Mouse (Mus musculus): ENCODE measurements around the gene Efcab7. TPM values are rescaled to one million over a fixed set of nuclear protein-coding genes. Genes with fewer than 3 reads are reported as not detected.

Gene Efcab7
- polyA plus RNA-seq, 1 experiment from 2014 or later = 11.8 TPM

GRCm38 (mm10) chr4:99957186-99957585, 128.2 kb downstream of the Efcab7 start:
- no peak for ATAC-seq

DNA sequence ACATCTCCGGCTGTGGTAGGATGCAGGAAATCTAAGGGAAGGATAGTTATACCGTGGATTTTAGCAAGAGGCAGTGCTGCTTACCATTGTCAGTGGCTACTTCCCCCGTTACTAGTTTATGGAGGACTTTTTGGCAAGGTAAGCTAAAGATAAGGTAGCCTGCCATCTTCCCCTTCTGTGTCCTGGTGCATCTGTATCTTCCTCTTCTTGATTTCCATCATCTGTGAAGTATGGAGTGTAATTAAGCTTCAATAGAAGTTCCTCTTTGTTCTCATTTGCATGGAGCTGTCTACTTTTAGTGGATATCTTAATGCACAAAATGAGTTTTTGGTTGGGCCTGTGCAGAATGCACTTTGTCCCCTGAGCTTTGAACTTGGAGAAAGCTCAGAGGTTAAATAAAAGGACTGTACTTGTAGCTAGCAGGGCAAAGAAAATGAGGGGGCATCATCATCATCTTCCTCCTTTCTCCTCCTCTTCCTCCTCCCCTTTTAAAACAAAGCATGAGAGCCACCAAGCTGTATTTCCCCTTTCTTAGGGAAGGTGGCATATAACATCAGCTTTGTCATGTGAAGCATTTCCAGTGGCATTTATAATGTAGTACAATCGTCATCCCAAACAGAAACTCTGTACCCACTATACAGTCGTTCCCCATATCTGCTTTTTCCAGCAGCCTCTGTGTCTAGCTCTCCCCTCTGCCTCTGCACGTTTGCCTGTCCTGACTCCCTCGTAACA, 129.3 kb downstream of the Efcab7 start:
- ATAC-seq = no peak
- Histone ChIP-seq H3K36me3 (ENCODE audit: control insufficient read depth, insufficient read depth, low read length) (no peaks in the 10 kb centered on the region), H3K4me3 (ENCODE audit: low read length) (no peak overlapping the region), H3K4me2 (ENCODE audit: low read length) (no peak overlapping the region), H3K9me3 (ENCODE audit: control insufficient read depth, low read length) (no peaks in the 10 kb centered on the region), H3K4me1 (ENCODE audit: control insufficient read depth, insufficient read depth, low read depth, low read length) (no peaks in the 10 kb centered on the region), H3K9ac (ENCODE audit: low read depth, low read length) (no peak overlapping the region), H3K27me3 (replicated peaks; ENCODE audit: control insufficient read depth, insufficient read depth, low read length) (no peaks in the 10 kb centered on the region), H3K27ac (ENCODE audit: low read depth, low read length) (no peak overlapping the region)
- 80% methylated on average over 7 of the region's 7 CpGs for WGBS

More at GRCm38 (mm10) chr4:99957186-99957585, 128.2 kb downstream of the Efcab7 start:
- Histone ChIP-seq H3K9me3 (ENCODE audit: control insufficient read depth, low read length) (no peaks in the 10 kb centered on the region), H3K27ac (ENCODE audit: low read depth, low read length) (no peak overlapping the region), H3K4me1 (ENCODE audit: control insufficient read depth, insufficient read depth, low read depth, low read length) (no peaks in the 10 kb centered on the region), H3K27me3 (replicated peaks; ENCODE audit: control insufficient read depth, insufficient read depth, low read length) (no peaks in the 10 kb centered on the region), H3K4me3 (ENCODE audit: low read length) (no peak overlapping the region), H3K4me2 (ENCODE audit: low read length) (no peak overlapping the region), H3K9ac (ENCODE audit: low read depth, low read length) (no peak overlapping the region), H3K36me3 (ENCODE audit: control insufficient read depth, insufficient read depth, low read length) (no peaks in the 10 kb centered on the region)
- WGBS = 95% methylated on average over 4 of the region's 4 CpGs

DNA sequence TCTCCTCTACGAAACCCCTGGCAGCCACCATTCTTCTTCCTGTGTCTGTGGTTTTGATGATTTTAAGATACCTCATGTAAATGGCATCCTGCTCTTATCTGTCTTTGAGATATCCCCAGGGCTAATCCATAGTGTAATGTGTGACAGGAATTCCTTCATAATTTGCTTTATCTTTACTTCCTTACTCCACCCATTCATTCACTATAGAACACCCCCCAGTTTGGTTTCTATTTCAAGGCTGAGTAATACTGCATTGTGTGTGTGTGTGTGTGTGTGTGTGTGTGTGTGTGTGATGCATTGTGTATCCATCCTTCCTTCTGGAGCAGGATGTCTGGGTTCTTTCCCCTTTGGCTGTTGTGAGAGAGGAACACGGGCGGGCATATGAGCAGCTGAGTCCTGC, 130.3 kb downstream of the Efcab7 start:
- Histone ChIP-seq H3K27ac (ENCODE audit: low read depth, low read length) (no peak overlapping the region), H3K4me1 (ENCODE audit: control insufficient read depth, insufficient read depth, low read depth, low read length) (no peaks in the 10 kb centered on the region), H3K36me3 (ENCODE audit: control insufficient read depth, insufficient read depth, low read length) (no peaks in the 10 kb centered on the region; the same call in 1 of the 2 replicates), H3K9ac (ENCODE audit: low read depth, low read length) (no peak overlapping the region), H3K4me3 (ENCODE audit: low read length) (no peak overlapping the region), H3K27me3 (replicated peaks; ENCODE audit: control insufficient read depth, insufficient read depth, low read length) (no peaks in the 10 kb centered on the region), H3K4me2 (ENCODE audit: low read length) (no peak overlapping the region), H3K9me3 (ENCODE audit: control insufficient read depth, low read length) (no peaks in the 10 kb centered on the region)
- 85% methylated on average over 3 of the region's 3 CpGs for WGBS
- ATAC-seq = no peak

Other genes with a start within 250 kb of the Efcab7 start
- gene Foxd3, start 172.9 kb upstream of the Efcab7 start, polyA plus RNA-seq (2015; fragmentation: Nextera tagmentation; extraction: Ambion mirVana) = 1.4 and 1.5 TPM in 2 replicates
- 12.0 and 13.8 TPM in 2 replicates for gene Alg6, start 113.5 kb upstream of the Efcab7 start, polyA plus RNA-seq (2015; fragmentation: Nextera tagmentation; extraction: Ambion mirVana)
- gene Pgm1, start 100.2 kb downstream of the Efcab7 start, polyA plus RNA-seq (2015; fragmentation: Nextera tagmentation; extraction: Ambion mirVana) = 108 and 119 TPM in 2 replicates
- gene Itgb3bp, start 100.6 kb downstream of the Efcab7 start, polyA plus RNA-seq (2015; fragmentation: Nextera tagmentation; extraction: Ambion mirVana) = 12.1 and 14.0 TPM in 2 replicates